Mouse (Mus musculus) embryo, embryonic 11 days (tissue): Measurements from ENCODE around the gene Wnt7b.

ENCODE experiments used
- DNase-seq: peaks from one replicate; pipeline ENCODE4 v3.0.0-alpha.2; 2015

Gene Wnt7b

GRCm38 (mm10) chr15:85582356-85582910, at the start of gene Wnt7b:
TSS of gene Wnt7b (minus strand) at chr15:85582473.
- DNase-seq, result no peak

GRCm38 (mm10) chr15:85631591-85631990, 49.3 kb upstream of the Wnt7b start:
- no peak for DNase-seq

GRCm38 (mm10) chr15:85629924-85630545, 47.8 kb upstream of the Wnt7b start:
- no peak for DNase-seq

- peak; percentile 83 for DNase-seq
Measured at GRCm38 (mm10) chr15:85625666-85626279, 43.5 kb upstream of the Wnt7b start.

GRCm38 (mm10) chr15:85622213-85622612, 39.9 kb upstream of the Wnt7b start:
- no peak for DNase-seq

- DNase-seq, result no peak
Measured at GRCm38 (mm10) chr15:85615537-85616100, 33.3 kb upstream of the Wnt7b start.

GRCm38 (mm10) chr15:85615075-85615474, 32.8 kb upstream of the Wnt7b start:
- DNase-seq, result no peak

GRCm38 (mm10) chr15:85613358-85614266, 31.3 kb upstream of the Wnt7b start:
- no peak for DNase-seq

GRCm38 (mm10) chr15:85612660-85613357, 30.5 kb upstream of the Wnt7b start:
- DNase-seq, result no peak

- DNase-seq, result no peak
Measured at GRCm38 (mm10) chr15:85611701-85612520, 29.6 kb upstream of the Wnt7b start.

GRCm38 (mm10) chr15:85610618-85611218, 28.4 kb upstream of the Wnt7b start:
- DNase-seq, result peak; percentile 74

- DNase-seq, result no peak
Measured at GRCm38 (mm10) chr15:85610120-85610519, 27.8 kb upstream of the Wnt7b start.

- DNase-seq, result no peak
Measured at GRCm38 (mm10) chr15:85609266-85610004, 27.2 kb upstream of the Wnt7b start.

- DNase-seq, result peak; percentile 35
Measured at GRCm38 (mm10) chr15:85605962-85606610, 23.8 kb upstream of the Wnt7b start.

- DNase-seq, result no peak
Measured at GRCm38 (mm10) chr15:85604938-85605337, 22.7 kb upstream of the Wnt7b start.

GRCm38 (mm10) chr15:85604507-85604906, 22.2 kb upstream of the Wnt7b start:
- DNase-seq, result no peak

- DNase-seq, result no peak
Measured at GRCm38 (mm10) chr15:85603422-85603821, 21.1 kb upstream of the Wnt7b start.

- DNase-seq, result no peak
Measured at GRCm38 (mm10) chr15:85602733-85603132, 20.5 kb upstream of the Wnt7b start.

GRCm38 (mm10) chr15:85602021-85602420, 19.7 kb upstream of the Wnt7b start:
- DNase-seq, result no peak

GRCm38 (mm10) chr15:85601202-85601601, 18.9 kb upstream of the Wnt7b start:
- DNase-seq, result no peak
